Mouse (Mus musculus) spleen, adult 2 months (tissue): ENCODE results near the gene Mmp13. TPM values are rescaled to one million over a fixed set of nuclear protein-coding genes. Genes with fewer than 3 reads are reported as not detected.

Experiments used
- DNase-seq, 2 experiments: peaks; one replicate each; pipeline versions ENCODE4 v3.0.0 to v3.0.0-alpha.2; 2012 to 2021; ENCODE audit warnings: low spot score in 2 of 2, low read depth in 1 of 2
- H3K27ac ChIP-seq: fragments of 200-500 bp; 2 replicates; pipeline ENCODE4 v1.5.1; 2012; ENCODE audit warnings: low read length, inconsistent platforms; ENCODE audit not compliant: insufficient read depth
- H3K27me3 ChIP-seq: fragments of 200-500 bp; 2 replicates; pipeline ENCODE4 v1.6.1; 2012; ENCODE audit warnings: mild to moderate bottlenecking, moderate library complexity, low read length, inconsistent platforms; ENCODE audit not compliant: control insufficient read depth, insufficient read depth
- H3K36me3 ChIP-seq: fragments of 200-500 bp; 2 replicates; pipeline ENCODE4 v1.6.1; 2012; ENCODE audit warnings: mild to moderate bottlenecking, low read length, inconsistent platforms; ENCODE audit not compliant: control insufficient read depth, insufficient read depth
- H3K4me1 ChIP-seq: fragments of 200-500 bp; 2 replicates; pipeline ENCODE4 v1.6.1; 2011; ENCODE audit warnings: inconsistent platforms; ENCODE audit not compliant: control insufficient read depth, insufficient read depth, insufficient read length
- H3K4me3 ChIP-seq: fragments of 200-500 bp; 2 replicates; pipeline ENCODE4 v1.5.1; 2011; ENCODE audit warnings: mild to moderate bottlenecking, inconsistent platforms; ENCODE audit not compliant: insufficient read depth, insufficient read length; ENCODE audit errors: extremely low read depth
- CTCF ChIP-seq: fragments of 200-500 bp; IDR thresholded peaks from 2 replicates; pipeline ENCODE4 v1.5.1; 2011; ENCODE audit warnings: mild to moderate bottlenecking, inconsistent platforms; ENCODE audit not compliant: insufficient read depth, insufficient read length, insufficient replicate concordance; ENCODE audit errors: extremely low read depth
- POLR2A ChIP-seq: fragments of 200-500 bp; IDR thresholded peaks from 2 replicates; pipeline ENCODE4 v1.6.1; 2011; ENCODE audit warnings: low read depth, low read length, inconsistent platforms
- WGBS: fragments of 180-500 bp; shearing (Covaris S2); methylation state at CpG from one replicate; pipeline ENCODE4 v1.1.7; 2018; 5-methylcytosine and 5-hydroxymethylcytosine counted together
- polyA plus RNA-seq: library from polyadenylated mRNA; depleted of rRNA; stranded (reverse); fragments of >200 nt; gene quantifications from 2 replicates; pipeline ENCODE4 v1.2.3, GENCODE M21; 2012; rRNA removed

Gene Mmp13
- polyA plus RNA-seq: 0.05 and 0.11 TPM in 2 replicates

DNA sequence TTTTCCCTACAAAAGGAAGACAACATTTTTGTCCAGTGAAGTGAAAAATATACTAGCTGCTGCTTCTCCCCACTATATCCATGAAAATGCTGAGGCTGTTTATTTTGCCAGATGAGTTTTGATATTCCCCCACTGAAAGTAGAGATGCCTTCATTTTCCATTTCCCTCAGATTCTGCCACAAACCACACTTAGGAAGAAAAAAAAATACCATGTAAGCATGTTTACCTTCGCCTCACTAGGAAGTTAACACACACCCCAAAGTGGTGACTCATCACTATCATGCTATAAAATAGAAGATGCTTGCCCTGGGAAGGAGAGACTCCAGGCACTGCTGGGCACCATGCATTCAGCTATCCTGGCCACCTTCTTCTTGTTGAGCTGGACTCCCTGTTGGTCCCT, at the start of gene Mmp13:
Gene Mmp13, plus strand, starts transcription at position 301 of the 400 bp plus-strand sequence.
- TF ChIP-seq CTCF (no peak), POLR2A (no peak)
- no peak for DNase-seq
- no peak within 1 kb of the TSS for H3K27ac ChIP-seq
- no peaks in the 10 kb centered on the region for H3K4me1 ChIP-seq
- H3K4me3 ChIP-seq: no peak within 1 kb of the TSS
- 65% methylated on average over 1 of the region's 1 CpGs for WGBS
- H3K27me3 ChIP-seq: no peaks in the 10 kb centered on the region
- no peaks in the 10 kb centered on the region for H3K36me3 ChIP-seq

DNA sequence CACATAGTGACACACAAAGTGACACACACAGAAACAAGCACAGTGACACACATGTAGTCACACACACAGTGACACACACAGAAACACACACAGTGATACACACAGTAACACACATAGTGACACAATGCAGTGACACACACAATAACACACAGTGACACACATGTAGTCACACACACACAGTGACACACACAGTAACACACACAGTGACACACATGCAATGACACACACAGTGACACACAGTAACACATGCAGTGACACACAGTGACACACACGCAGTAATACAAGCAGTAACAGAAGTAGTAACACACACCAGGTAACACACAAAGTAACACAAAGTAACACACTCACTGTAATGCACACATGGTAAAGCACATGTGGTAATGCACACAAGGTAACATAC, 33.7 kb upstream of the Mmp13 start:
- Histone ChIP-seq H3K27me3 (no peaks in the 10 kb centered on the region), H3K36me3 (no peaks in the 10 kb centered on the region), H3K4me1 (no peaks in the 10 kb centered on the region), H3K4me3 (no peak overlapping the region), H3K27ac (no peak overlapping the region)
- DNase-seq: no peak
- 97% methylated on average over 1 of the region's 1 CpGs for WGBS
- no peak for TF ChIP-seq CTCF
- no peak for TF ChIP-seq POLR2A

DNA sequence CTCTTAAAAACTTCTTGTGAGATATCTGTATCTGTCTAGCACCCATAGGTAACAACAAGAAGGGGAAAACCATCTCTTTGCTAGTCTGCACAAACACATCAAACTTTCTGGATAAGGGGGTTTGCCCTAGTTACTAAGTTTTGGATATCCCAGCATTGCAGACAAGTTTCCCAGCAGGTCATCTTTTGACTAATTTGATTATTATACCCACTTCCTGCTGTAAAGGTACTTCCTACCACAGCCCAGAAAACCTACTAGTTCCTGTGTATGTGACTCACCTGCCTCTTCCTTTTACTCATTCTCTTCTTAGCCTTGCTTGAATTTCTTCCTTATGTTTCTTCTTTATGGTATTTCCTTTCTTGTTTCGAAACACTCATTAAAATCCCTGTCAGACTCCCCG, 32.3 kb upstream of the Mmp13 start:
- no peak for DNase-seq
- no peaks in the 10 kb centered on the region for H3K4me1 ChIP-seq
- WGBS: 74% methylated on average over 2 of the region's 2 CpGs
- H3K4me3 ChIP-seq: no peak overlapping the region
- no peak for TF ChIP-seq POLR2A
- TF ChIP-seq CTCF: no peak
- no peaks in the 10 kb centered on the region for H3K27me3 ChIP-seq
- H3K36me3 ChIP-seq: no peaks in the 10 kb centered on the region
- H3K27ac ChIP-seq: no peak overlapping the region

DNA sequence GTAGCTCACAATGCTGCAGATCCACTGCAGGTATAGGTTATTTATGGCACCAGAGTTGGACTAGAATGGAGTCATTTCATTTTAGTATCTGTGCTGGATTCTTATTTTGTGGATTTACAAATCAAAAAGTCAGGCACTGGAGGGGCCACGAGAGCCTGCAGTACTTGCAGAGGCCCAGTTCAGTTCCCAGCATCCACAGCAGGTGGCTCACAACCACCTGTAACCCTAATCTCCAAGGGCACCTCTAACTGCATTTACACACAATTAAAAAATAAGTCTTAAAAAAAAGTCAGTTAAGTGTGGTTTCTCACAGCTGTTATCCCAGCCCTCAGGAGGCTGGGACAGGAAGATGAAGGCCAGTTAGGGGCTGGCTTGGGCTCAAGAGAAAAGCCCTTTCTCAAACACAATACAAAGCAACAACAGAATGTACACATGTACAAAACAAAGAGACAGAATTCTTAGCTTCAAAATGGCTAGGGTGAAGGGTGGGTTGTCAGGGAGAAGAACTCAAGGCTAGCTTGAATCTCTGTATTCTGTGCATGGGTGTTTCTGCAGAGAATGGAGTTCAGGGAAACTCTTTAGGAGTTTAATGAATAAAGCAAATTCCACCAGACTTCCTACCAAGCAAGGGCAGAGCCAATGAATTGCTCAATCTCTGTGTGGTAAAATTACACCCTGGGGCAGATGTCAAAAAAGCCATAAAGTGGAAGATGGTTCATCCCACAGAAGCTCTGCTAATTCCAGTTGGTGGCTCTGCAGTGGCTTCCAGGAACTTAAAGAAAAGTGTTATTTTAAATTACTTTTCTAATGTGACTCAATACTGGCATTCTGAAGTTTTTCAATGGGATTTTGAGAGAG, 19.3 kb upstream of the Mmp13 start:
- TF ChIP-seq CTCF (no peak), POLR2A (no peak)
- Histone ChIP-seq H3K36me3 (no peaks in the 10 kb centered on the region), H3K4me1 (peaks cover 3% of the 10 kb centered on the region), H3K27ac (no peak overlapping the region), H3K4me3 (no peak overlapping the region), H3K27me3 (no peaks in the 10 kb centered on the region)
- 27% methylated on average over 1 of the region's 1 CpGs for WGBS
- no peak for DNase-seq

DNA sequence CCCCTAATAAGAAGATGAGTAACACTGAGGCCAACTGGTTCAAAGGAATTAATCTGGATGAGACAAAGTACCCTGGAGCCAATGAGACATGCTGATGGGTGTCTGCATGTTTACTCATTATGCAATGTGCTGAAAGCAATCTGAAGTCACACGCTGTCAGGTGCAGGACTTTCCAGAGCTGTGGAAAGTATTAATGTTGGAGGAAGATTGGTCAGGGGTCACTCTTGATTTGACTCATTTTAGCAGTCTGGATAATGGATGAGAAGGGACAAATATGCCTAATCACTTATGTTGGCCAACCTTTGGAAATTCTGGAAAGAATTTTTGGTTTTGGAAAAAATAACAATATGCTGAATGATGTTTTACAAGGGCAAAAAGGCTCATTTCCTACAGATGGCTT, 10.6 kb upstream of the Mmp13 start:
- Histone ChIP-seq H3K27ac (no peak overlapping the region), H3K4me3 (no peak overlapping the region), H3K36me3 (no peaks in the 10 kb centered on the region), H3K27me3 (no peaks in the 10 kb centered on the region), H3K4me1 (no peaks in the 10 kb centered on the region; the same call in 1 of the 2 replicates)
- DNase-seq: no peak
- WGBS: 92% methylated on average over 1 of the region's 1 CpGs
- no peak for TF ChIP-seq CTCF
- no peak for TF ChIP-seq POLR2A

DNA sequence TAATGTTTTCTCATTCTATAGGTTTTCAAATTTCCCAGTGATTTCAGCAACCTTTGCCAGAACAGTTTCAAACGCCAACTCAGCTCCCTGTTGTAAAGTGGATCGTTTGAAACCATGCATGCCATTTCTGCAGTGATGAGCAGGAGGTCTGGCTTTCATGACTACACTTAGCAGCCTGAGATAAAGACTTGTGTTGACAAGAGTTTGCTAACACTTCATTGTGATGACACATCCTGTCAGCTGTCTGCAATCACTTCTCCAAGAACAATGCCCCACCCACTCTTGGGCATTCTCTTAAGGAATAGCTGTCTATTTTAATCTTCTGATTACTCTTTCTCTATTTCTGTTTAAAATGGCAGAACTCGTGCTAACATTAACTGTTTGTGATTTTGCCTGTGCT, 2.2 kb upstream of the Mmp13 start:
- Histone ChIP-seq H3K27ac (no peak overlapping the region), H3K4me3 (no peak overlapping the region), H3K36me3 (no peaks in the 10 kb centered on the region), H3K4me1 (no peaks in the 10 kb centered on the region), H3K27me3 (no peaks in the 10 kb centered on the region)
- no peak for TF ChIP-seq CTCF
- TF ChIP-seq POLR2A: no peak
- 68% methylated on average over 3 of the region's 3 CpGs for WGBS
- DNase-seq: no peak
